Mouse (Mus musculus): ENCODE measurements at regions not wholly inside any gene's neighbourhood (a gene's known extent, or its start where the extent isn't known, plus 50 kb on each side); places are given as distances from the start of the nearest gene placed in this dataset.

DNA sequence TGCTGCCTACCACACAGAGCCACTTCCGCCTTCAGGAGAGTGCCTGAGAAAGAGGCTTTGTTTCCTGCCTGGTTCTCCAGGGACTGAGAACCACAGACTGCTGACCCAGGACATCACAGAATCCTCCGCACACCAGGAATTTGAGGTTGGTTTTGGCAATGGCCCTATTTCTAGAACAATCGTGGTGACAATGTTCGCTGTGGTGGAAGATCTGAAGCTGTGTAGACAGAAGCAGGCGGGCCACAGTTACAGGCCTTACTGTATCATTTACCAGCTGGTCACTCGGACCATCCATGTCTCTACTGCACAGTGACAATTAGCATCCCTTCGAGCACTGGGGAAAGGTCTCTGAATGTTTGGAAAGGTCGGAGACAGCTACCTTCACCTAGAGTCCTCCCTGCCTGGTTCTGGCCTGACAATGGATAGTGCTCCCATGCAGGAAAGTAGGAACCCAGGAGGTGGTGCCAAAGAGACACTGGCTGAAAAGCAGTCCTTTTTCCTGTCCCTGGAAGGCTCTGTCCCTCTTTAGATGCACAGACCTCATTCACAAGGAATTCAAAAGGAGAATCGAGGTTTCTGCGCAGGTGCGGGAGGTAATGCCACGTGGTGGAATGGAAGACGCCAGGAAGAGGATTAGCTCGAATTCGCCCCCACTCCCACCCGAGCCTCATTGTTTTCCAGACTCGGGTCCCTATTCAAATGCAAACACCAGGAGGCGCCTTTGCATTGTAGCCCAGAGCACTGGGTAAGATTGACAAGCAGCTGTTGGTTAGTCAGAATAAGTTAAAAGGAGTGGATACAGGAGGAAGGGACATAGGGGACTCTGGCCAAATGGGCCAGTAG is 52.6 kb upstream of the Pax6 start:
- no peak overlapping the region for H3K4me3 ChIP-seq
- peak; percentile 27 to 28 for DNase-seq (ENCODE audit: extremely low spot score in 1 of 2, low spot score in 2 of 2)
- TF ChIP-seq CTCF (IDR thresholded peaks at IDR 0.05) = peak; percentile 55
- intact Hi-C loops (cut with DNase I) = loop anchor here (2.0 to 10.0 kb wide), 3 partner anchors 369 to 576 kb away; no protein-coding TSS in a partner anchor
- H3K27ac ChIP-seq = no peak overlapping the region

Data from left cerebral cortex, adult 2 months (tissue).